Mouse (Mus musculus) forebrain, embryonic 11.5 days (tissue): ENCODE measurements at regions not wholly inside any gene's neighbourhood (a gene's known extent, or its start where the extent isn't known, plus 50 kb on each side); places are given as distances from the start of the nearest gene placed in this dataset.

Experiments
- ATAC-seq: fragments of 200-750 bp; cut with Nextera tagmentation; replicated peaks from 2 replicates; pipeline ENCODE4 v1.8.0; 2017; ENCODE audit warnings: moderate TSS enrichment; ENCODE audit not compliant: low FRiP score
- DNase-seq: peaks from one replicate; pipeline ENCODE4 v3.0.0-alpha.2; 2017; ENCODE audit warnings: low spot score
- H3K27ac ChIP-seq: fragments of 300-500 bp; sonication (generic); 2 replicates; pipeline ENCODE4 v1.5.1; 2014; ENCODE audit warnings: low read depth, low read length
- H3K27me3 ChIP-seq: fragments of 300-500 bp; sonication (generic); 2 replicates; pipeline ENCODE4 v1.6.1; 2014; ENCODE audit warnings: mild to moderate bottlenecking, low read length, mixed read lengths; ENCODE audit not compliant: control insufficient read depth, insufficient read depth
- H3K36me3 ChIP-seq: fragments of 300-500 bp; sonication (generic); 2 replicates; pipeline ENCODE4 v1.6.1; 2014; ENCODE audit warnings: mild to moderate bottlenecking, low read length, moderate library complexity, mixed read lengths; ENCODE audit not compliant: control insufficient read depth, insufficient read depth
- H3K4me1 ChIP-seq: fragments of 300-500 bp; sonication (generic); replicated peaks from 2 replicates; pipeline ENCODE4 v1.6.1; 2014; ENCODE audit warnings: low read length, mixed read lengths; ENCODE audit not compliant: control insufficient read depth, insufficient read depth
- H3K4me2 ChIP-seq: fragments of 300-500 bp; sonication (generic); 2 replicates; pipeline ENCODE4 v1.6.1; 2014; ENCODE audit warnings: low read depth, mild to moderate bottlenecking, low read length, moderate library complexity, mixed read lengths; ENCODE audit not compliant: severe bottlenecking
- H3K4me3 ChIP-seq: fragments of 300-500 bp; sonication (generic); 2 replicates; pipeline ENCODE4 v1.5.1; 2014; ENCODE audit warnings: low read depth, low read length
- H3K9ac ChIP-seq: fragments of 300-500 bp; sonication (generic); 2 replicates; pipeline ENCODE4 v1.6.1; 2014; ENCODE audit warnings: low read length
- H3K9me3 ChIP-seq: fragments of 300-500 bp; sonication (generic); 2 replicates; pipeline ENCODE4 v1.6.1; 2016; ENCODE audit warnings: low read length, mixed read lengths; ENCODE audit not compliant: control insufficient read depth
- WGBS: fragments of 180-500 bp; shearing (Covaris S2); extraction: QIAGEN DNeasy Blood & Tissue Kit; methylation state at CpG from one replicate; pipeline ENCODE4 v1.1.7; 2014; 5-methylcytosine and 5-hydroxymethylcytosine counted together

DNA sequence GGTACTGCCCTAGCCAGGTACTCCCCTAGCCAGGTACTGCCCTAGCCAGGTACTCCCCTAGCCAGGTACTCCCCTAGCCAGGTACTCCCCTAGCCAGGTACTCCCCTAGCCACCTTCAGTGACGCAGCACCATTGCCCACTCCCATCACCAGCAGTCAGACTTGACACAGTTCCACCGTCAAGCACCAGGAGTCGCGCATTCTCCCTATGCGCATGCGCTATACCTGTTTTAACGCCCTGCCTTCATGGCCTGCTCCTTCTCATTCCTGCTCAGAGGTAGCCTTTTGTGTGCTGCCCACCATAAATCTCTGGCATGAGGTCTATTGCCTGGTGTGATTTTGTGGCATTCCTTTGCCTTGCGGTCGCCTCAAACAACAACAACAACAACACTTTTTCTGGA, 212.9 kb upstream of the Tgfbr2 start:
- no peaks in the 10 kb centered on the region for H3K9me3 ChIP-seq
- no peak overlapping the region for H3K4me3 ChIP-seq
- ATAC-seq, result no peak
- no peaks in the 10 kb centered on the region for H3K4me1 ChIP-seq
- no peaks in the 10 kb centered on the region for H3K36me3 ChIP-seq
- H3K9ac ChIP-seq, result no peak overlapping the region
- H3K27ac ChIP-seq, result no peak overlapping the region
- H3K27me3 ChIP-seq, result no peaks in the 10 kb centered on the region
- 94% methylated on average over 9 of the region's 9 CpGs for WGBS
- DNase-seq, result no peak
- H3K4me2 ChIP-seq, result no peak overlapping the region

DNA sequence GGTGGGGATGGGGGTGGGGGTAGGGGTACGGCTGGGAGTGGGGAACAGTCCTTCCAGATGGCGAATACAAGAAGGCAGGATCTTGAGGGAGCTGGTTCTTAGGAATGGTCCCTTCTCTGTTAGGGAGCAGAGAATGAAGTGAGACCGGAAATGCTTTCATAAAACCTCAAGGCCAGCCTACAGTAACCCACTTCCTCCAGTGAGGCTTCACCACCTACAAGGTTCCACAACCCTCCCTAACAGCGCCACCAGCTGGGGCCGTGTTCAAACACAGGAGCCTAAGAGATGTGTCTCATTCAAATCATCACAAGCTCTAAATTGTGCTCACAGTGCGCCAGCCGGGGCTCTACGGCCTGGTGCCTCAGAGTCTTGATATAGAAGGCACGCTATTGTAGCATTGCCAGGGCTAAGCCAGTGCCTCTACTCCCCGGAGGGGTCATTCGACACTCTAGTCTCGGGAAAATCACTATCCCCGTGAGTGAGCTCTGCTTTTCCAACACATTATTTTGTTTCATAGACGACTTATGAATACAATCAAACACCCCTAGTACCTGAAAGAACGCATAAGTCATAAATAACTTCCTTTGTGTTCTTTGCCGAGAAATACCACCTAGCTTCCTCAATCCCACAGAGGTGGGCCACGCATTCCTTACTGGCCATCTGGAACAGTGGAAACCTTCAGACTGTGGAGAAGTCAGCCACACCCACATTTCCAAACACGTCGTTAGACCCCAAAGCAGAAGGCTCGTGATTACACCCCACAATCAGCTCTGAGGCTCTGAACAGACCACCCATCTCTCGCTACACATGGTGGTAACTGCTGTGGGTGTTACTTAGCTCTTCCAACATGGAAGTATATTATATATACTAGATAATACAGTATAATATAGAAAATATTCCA, 209.3 kb upstream of the Tgfbr2 start:
- H3K4me2 ChIP-seq, result no peak overlapping the region
- no peaks in the 10 kb centered on the region for H3K9me3 ChIP-seq
- H3K27me3 ChIP-seq, result no peaks in the 10 kb centered on the region
- no peaks in the 10 kb centered on the region for H3K4me1 ChIP-seq
- no peak overlapping the region for H3K4me3 ChIP-seq
- H3K9ac ChIP-seq, result no peak overlapping the region
- ATAC-seq (no peak), DNase-seq (peak; percentile 61)
- no peak overlapping the region for H3K27ac ChIP-seq
- H3K36me3 ChIP-seq, result no peaks in the 10 kb centered on the region
- WGBS, result 71% methylated on average over 21 of the region's 21 CpGs

DNA sequence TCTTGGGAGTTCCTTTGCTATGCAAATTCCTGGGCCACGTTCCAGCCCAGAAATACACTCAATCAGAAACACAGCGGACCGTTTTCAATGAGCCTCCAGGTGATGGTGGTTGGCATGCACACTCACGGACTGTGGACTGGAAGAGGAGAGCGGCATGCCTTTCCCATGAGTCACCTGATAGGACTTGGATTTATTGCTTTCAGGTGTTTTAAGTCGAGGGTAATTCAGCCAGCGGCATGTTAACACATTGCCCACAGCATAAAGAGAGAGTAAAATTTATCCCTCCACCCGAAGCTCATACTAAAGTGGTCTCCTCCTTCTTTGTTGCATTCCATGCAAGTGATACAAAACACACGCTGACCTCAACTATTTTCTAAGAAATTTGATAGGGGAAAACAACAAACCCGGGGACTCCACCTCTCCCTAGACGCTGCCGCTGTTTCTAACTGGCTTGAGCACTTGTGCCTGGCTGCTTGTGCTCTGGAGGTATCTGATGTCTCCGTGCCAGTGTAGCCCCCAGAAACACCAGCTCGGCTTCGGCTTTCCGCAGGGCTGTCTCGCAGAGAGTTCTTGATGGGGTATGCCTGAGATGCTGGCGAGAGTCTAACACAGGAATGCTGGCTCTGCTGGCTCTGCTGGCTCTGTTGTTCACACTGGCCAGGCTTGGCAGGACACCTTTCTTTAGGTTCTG, 208.4 kb upstream of the Tgfbr2 start:
- Histone ChIP-seq H3K4me1 (no peaks in the 10 kb centered on the region), H3K9me3 (no peaks in the 10 kb centered on the region), H3K9ac (no peak overlapping the region), H3K36me3 (no peaks in the 10 kb centered on the region), H3K27ac (no peak overlapping the region), H3K4me2 (no peak overlapping the region), H3K27me3 (no peaks in the 10 kb centered on the region), H3K4me3 (no peak overlapping the region)
- ATAC-seq, result no peak
- WGBS, result 58% methylated on average over 18 of the region's 18 CpGs
- no peak for DNase-seq

DNA sequence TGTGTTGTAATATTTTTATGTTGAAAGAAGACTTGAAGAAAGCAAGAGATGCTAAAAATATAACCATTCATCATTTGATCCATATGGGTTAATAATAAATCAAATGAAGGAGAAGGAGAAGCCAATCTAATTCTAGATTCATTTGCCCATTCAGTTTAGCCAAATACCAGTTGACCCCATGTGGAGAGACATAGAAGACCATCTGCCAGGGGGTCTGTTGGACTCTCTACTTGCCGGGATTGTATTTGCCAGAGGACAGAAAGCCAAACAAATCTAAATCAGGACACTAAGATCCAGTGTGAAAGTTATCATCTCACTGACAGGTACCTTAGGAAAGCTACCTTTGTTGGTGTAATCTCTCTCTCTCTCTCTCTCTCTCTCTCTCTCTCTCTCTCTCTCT, 202.5 kb upstream of the Tgfbr2 start:
- no peak for ATAC-seq
- Histone ChIP-seq H3K4me3 (no peak overlapping the region), H3K27me3 (no peaks in the 10 kb centered on the region), H3K4me2 (no peak overlapping the region), H3K4me1 (no peaks in the 10 kb centered on the region), H3K36me3 (no peaks in the 10 kb centered on the region), H3K9me3 (no peaks in the 10 kb centered on the region), H3K27ac (no peak overlapping the region), H3K9ac (no peak overlapping the region)
- 37% methylated on average over 1 of the region's 1 CpGs for WGBS
- no peak for DNase-seq

DNA sequence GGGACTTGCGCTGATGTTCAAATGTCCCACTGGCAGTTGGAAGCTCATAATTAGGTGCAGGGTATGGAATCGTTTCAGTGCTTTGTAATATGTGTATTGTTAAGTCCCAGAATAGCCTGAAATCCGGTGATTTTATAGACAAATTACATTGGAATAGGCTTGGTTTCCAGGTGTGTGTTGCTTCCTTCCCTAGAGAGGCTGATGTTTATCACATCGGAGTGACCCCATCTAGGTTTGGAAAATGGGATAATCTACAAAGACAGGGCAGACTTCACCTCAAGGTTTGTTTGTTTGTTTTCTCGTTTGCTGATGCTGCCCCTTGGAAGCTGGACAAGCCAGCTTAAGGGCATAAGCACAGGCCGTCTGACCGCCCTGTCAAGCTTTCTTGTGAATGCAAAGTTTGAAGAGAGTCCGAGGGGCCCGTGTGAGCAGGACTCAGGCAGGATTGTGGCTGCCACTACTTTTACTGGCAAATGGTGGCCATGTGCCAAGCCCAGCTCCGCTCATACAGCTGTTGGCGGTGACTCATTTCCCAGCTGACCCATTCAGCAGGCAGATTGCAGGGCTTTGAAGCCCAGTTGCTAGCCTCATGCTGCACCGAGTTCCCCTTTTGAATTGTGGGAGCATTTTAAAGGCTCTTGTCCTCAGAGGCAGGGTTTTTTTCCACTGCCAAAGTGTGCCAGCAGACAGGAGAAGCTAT, 200.6 kb upstream of the Tgfbr2 start:
- H3K9me3 ChIP-seq, result no peaks in the 10 kb centered on the region
- H3K36me3 ChIP-seq, result no peaks in the 10 kb centered on the region
- H3K4me2 ChIP-seq, result no peak overlapping the region
- H3K4me3 ChIP-seq, result no peak overlapping the region
- H3K9ac ChIP-seq, result no peak overlapping the region
- no peaks in the 10 kb centered on the region for H3K27me3 ChIP-seq
- H3K27ac ChIP-seq, result no peak overlapping the region
- no peaks in the 10 kb centered on the region for H3K4me1 ChIP-seq
- 79% methylated on average over 12 of the region's 12 CpGs for WGBS
- DNase-seq (no peak), ATAC-seq (no peak)

DNA sequence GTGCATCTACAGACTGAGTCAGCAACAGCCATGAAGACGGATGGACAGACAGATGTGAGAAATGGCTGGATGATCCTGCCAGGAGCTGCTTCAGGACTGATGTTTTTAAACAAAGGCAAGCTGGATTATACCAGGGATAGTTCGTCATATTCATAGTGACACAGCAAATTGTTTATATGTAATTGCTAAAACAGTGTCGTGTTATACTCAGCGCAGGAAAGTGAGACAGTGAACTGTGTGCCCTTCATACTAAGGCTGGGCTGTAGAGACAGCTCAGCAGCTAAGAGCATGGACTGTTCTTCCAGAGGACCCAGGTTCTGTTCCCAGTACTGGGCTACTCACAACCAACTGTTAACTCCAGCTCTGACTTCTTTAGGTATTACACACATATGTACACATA, 199.2 kb upstream of the Tgfbr2 start:
- 98% methylated on average over 4 of the region's 4 CpGs for WGBS
- Histone ChIP-seq H3K27me3 (no peaks in the 10 kb centered on the region), H3K4me3 (no peak overlapping the region), H3K27ac (no peak overlapping the region), H3K36me3 (no peaks in the 10 kb centered on the region), H3K4me1 (no peaks in the 10 kb centered on the region), H3K4me2 (no peak overlapping the region), H3K9ac (no peak overlapping the region), H3K9me3 (no peaks in the 10 kb centered on the region)
- DNase-seq, result no peak
- no peak for ATAC-seq

DNA sequence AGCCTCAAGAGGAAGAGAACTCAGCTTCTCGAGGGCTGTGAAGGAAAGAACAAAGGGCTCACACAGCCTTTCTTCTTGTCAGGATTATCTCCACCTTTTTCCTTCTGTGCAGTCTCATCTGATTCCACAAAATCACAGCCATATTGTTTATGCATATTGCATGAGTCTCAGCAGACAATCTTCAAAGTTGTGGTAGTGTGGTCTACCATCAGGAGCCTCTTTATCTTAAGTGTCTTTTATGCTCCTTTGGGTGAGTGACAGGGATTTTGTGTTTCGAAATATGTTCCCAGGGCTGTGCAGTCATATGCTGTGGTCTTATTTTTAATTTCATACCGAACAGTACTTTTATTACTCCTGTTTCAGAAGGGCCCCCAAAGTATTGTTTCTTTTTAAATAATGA, 198.2 kb upstream of the Tgfbr2 start:
- Histone ChIP-seq H3K36me3 (no peaks in the 10 kb centered on the region), H3K4me2 (no peak overlapping the region), H3K27me3 (no peaks in the 10 kb centered on the region), H3K9me3 (no peaks in the 10 kb centered on the region), H3K4me1 (no peaks in the 10 kb centered on the region), H3K9ac (no peak overlapping the region), H3K4me3 (no peak overlapping the region), H3K27ac (no peak overlapping the region)
- DNase-seq (no peak), ATAC-seq (no peak)
- 74% methylated on average over 3 of the region's 3 CpGs for WGBS

DNA sequence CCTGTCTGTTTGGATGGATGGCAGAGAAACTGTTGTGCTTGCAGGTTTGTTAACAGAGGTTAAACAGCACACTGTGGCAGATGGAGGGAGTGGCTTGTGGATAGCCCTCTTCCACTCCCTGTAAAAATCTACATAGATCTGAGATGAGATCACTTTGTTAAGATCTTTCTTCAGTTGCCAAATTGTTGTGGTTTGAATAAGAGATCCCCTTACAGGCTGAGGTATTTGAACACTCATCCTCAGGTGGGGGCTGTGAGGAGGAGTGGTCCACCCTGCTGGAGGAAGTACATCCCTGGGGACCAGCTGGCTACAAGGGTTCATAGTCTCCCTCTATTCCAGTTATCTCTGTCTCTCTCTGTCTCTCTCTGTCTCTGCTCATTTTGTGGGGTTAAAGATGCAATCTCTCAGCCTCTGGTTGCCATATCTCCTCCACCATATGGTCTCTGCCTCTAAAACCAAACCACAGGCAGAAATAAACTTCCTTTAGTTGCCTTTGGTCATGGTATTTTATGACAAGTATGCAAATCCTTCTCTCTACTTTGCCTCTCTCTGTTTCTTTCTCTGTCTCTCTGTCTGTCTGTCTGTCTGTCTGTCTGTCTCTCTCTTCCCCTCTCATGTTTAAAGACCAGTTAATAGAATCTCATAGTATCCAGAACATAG, 194.0 kb upstream of the Tgfbr2 start:
- Histone ChIP-seq H3K9me3 (no peaks in the 10 kb centered on the region), H3K4me2 (no peak overlapping the region), H3K4me1 (no peaks in the 10 kb centered on the region), H3K27ac (no peak overlapping the region), H3K27me3 (no peaks in the 10 kb centered on the region), H3K36me3 (no peaks in the 10 kb centered on the region), H3K9ac (no peak overlapping the region), H3K4me3 (no peak overlapping the region)
- no peak for ATAC-seq
- DNase-seq, result no peak
